Mouse (Mus musculus): Measurements from ENCODE around the gene Lrrn2. TPM values are rescaled to one million over a fixed set of nuclear protein-coding genes. Genes with fewer than 3 reads are reported as not detected.

Gene Lrrn2
- polyA plus RNA-seq, 1 experiment from 2014 or later = 5.7 TPM

DNA sequence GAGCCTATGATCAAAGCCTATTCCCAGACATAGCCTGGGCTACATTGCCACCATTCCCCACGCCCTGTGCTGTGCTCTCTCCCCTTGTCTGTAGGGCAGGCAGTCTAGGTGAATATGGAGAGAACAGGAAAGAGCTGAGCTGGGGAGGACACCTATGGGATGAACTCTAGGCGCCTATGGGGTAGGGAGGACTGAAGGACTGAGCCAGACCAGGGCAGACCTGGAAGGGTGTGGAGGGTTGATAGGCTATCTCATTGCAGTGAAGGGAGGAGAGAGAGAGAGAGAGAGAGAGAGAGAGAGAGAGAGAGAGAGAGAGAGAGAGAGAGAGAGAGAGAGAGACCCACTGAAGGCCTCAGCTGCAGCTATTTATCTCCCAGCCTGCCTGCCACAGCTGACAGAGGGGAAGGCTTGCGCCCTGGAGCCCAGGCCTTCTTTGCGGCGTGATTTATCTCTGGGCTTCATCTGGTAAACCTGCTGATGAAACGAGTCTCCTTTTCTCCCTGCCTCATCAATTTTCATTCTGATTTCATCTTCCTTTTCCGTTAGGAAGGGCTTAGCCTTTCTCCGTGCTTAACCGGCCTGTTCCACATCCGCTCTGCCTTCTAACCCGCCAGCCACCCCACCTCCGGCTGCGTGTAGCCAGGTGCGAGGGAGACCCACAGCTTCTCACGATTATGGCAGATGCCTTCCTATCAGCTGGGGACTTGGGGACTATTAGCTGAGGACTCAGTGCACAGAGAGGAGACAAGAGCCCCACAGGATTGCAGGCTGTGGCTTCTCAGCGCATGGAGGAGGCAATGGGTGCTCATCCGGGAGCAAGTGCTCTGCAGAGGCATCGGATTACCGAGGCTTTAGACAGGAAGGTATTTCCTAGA is 48.2 kb downstream of the Lrrn2 start:
- no peaks in the 10 kb centered on the region for H3K36me3 ChIP-seq (ENCODE audit: control insufficient read depth, insufficient read depth, low read length)
- no peaks in the 10 kb centered on the region for H3K9me3 ChIP-seq (replicated peaks; ENCODE audit: control insufficient read depth, low read length)
- H3K4me3 ChIP-seq (ENCODE audit: low read depth, low read length) = no peak overlapping the region
- no peak overlapping the region for H3K27ac ChIP-seq (ENCODE audit: low read depth, low read length)
- no peak for ATAC-seq (replicated peaks; ENCODE audit: insufficient number of reproducible peaks, low FRiP score, low TSS enrichment)
- H3K9ac ChIP-seq (ENCODE audit: low read depth, low read length) = no peak overlapping the region
- peaks cover 8% of the 10 kb centered on the region for H3K4me1 ChIP-seq (ENCODE audit: control insufficient read depth, insufficient read depth, low read length)
- no peaks in the 10 kb centered on the region for H3K27me3 ChIP-seq (ENCODE audit: control insufficient read depth, insufficient read depth, low read length)
- WGBS (ENCODE audit: insufficient replicate concordance) = 34% methylated on average over 19 of the region's 19 CpGs
- no peak overlapping the region for H3K4me2 ChIP-seq

DNA sequence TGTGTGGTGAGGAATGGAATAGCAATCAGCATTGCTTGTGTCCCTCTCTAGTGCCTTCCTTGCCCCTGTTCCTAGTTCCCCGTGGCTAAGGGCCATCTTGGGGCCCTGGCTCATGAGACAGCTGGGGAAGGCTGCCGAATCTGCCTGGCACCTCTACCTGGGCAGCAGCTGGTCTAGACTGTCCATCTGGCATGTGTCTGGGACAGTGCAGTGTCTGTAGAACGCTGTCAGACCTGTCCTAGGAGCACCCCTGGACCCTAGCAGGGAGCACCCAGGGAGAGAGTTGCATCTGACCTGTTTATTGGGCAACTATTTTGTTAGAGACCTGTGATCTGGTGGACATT is 48.8 kb downstream of the Lrrn2 start:
- Histone ChIP-seq H3K4me3 (ENCODE audit: low read depth, low read length) (no peak overlapping the region), H3K27ac (ENCODE audit: low read depth, low read length) (no peak overlapping the region)
- 63% methylated on average over 3 of the region's 3 CpGs for WGBS (ENCODE audit: insufficient replicate concordance)

DNA sequence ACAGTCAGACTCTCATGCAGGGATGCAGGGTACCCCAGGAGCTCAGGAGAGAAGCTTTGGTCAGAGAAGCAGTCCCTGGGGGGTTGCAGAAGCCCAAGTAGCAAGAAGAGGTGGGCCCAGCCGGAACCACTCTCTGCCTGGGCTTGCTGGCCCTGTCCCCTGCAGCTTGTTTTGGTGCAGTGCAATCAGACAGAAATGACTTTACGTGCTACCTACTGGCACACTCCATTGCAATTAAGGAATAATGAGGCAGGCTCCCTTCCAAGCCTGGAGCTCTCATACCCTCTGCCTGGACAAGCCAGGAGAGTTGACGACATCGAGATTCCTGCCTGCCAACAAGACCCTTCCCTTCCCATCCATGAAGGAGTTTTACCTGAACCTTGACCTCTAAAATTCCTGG is 50.2 kb downstream of the Lrrn2 start:
- ATAC-seq (replicated peaks; ENCODE audit: insufficient number of reproducible peaks, low FRiP score, low TSS enrichment) = no peak
- Histone ChIP-seq H3K4me3 (ENCODE audit: low read depth, low read length) (no peak overlapping the region), H3K9ac (ENCODE audit: low read depth, low read length) (no peak overlapping the region), H3K9me3 (replicated peaks; ENCODE audit: control insufficient read depth, low read length) (no peaks in the 10 kb centered on the region), H3K27me3 (ENCODE audit: control insufficient read depth, insufficient read depth, low read length) (no peaks in the 10 kb centered on the region), H3K36me3 (ENCODE audit: control insufficient read depth, insufficient read depth, low read length) (no peaks in the 10 kb centered on the region), H3K4me1 (ENCODE audit: control insufficient read depth, insufficient read depth, low read length) (peaks cover 10% of the 10 kb centered on the region), H3K4me2 (no peak overlapping the region), H3K27ac (ENCODE audit: low read depth, low read length) (no peak overlapping the region)
- WGBS (ENCODE audit: insufficient replicate concordance) = 80% methylated on average over 4 of the region's 4 CpGs

More for the DNA sequence above, 48.8 kb downstream of the Lrrn2 start:
- Histone ChIP-seq H3K4me2 (no peak overlapping the region), H3K27me3 (ENCODE audit: control insufficient read depth, insufficient read depth, low read length) (no peaks in the 10 kb centered on the region), H3K9me3 (replicated peaks; ENCODE audit: control insufficient read depth, low read length) (no peaks in the 10 kb centered on the region), H3K9ac (ENCODE audit: low read depth, low read length) (no peak overlapping the region), H3K4me1 (ENCODE audit: control insufficient read depth, insufficient read depth, low read length) (peaks cover 8% of the 10 kb centered on the region), H3K36me3 (ENCODE audit: control insufficient read depth, insufficient read depth, low read length) (no peaks in the 10 kb centered on the region)
- no peak for ATAC-seq (replicated peaks; ENCODE audit: insufficient number of reproducible peaks, low FRiP score, low TSS enrichment)

DNA sequence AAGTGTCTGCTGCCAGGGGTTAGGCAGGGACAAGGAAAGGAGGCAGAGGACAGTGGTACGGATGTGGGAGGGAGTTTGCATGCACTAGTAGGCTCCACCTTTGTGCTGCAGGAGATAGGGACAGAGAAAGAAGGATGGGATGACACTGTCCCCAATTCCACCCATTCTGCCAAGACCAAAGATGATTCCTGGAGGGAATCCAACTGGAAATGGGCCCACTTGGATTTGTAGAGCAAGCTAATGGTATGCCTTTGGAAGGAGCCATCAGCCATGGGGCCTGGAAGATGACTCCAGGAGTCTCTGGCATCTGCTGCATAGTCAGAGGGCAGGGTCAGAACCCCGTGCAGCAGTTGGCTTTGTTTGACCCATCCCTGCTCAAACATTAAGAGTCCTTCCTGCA is 52.3 kb downstream of the Lrrn2 start:
- WGBS (ENCODE audit: insufficient replicate concordance) = 52% methylated on average over 2 of the region's 2 CpGs
- H3K36me3 ChIP-seq (ENCODE audit: control insufficient read depth, insufficient read depth, low read length) = no peaks in the 10 kb centered on the region
- no peak for ATAC-seq (replicated peaks; ENCODE audit: insufficient number of reproducible peaks, low FRiP score, low TSS enrichment)

DNA sequence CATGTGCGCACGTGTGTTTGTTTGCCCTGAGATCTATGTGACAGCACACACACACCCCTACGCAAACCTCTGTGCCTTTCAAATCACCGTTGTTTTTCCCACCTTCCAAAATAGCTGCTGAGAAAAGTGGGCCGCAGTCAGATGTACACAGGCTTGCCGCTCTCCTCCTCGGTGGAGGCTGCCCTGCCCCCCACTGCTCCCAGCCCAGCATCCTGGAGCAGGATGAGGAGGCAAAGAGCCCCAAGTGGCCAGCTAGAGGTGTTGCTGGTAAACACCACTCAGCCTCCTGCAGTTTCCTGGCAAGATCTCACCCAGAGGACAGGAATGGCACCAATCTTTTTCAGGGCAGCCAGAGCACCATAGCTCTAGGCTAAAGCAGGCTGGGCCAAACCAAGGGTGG is 54.8 kb downstream of the Lrrn2 start:
- Histone ChIP-seq H3K4me3 (ENCODE audit: low read depth, low read length) (no peak overlapping the region), H3K9me3 (replicated peaks; ENCODE audit: control insufficient read depth, low read length) (no peaks in the 10 kb centered on the region), H3K27ac (ENCODE audit: low read depth, low read length) (no peak overlapping the region), H3K36me3 (ENCODE audit: control insufficient read depth, insufficient read depth, low read length) (no peaks in the 10 kb centered on the region), H3K27me3 (ENCODE audit: control insufficient read depth, insufficient read depth, low read length) (no peaks in the 10 kb centered on the region), H3K4me2 (no peak overlapping the region), H3K9ac (ENCODE audit: low read depth, low read length) (no peak overlapping the region), H3K4me1 (ENCODE audit: control insufficient read depth, insufficient read depth, low read length) (peaks cover 5% of the 10 kb centered on the region; the same call in 1 of the 2 replicates)
- WGBS (ENCODE audit: insufficient replicate concordance) = 26% methylated on average over 7 of the region's 7 CpGs
- ATAC-seq (replicated peaks; ENCODE audit: insufficient number of reproducible peaks, low FRiP score, low TSS enrichment) = peak; percentile 46; the same call in 1 of the 2 replicates

More for the DNA sequence above, 52.3 kb downstream of the Lrrn2 start:
- Histone ChIP-seq H3K4me2 (no peak overlapping the region), H3K4me1 (ENCODE audit: control insufficient read depth, insufficient read depth, low read length) (peaks cover 10% of the 10 kb centered on the region), H3K27ac (ENCODE audit: low read depth, low read length) (no peak overlapping the region), H3K9ac (ENCODE audit: low read depth, low read length) (no peak overlapping the region), H3K27me3 (ENCODE audit: control insufficient read depth, insufficient read depth, low read length) (no peaks in the 10 kb centered on the region), H3K4me3 (ENCODE audit: low read depth, low read length) (no peak overlapping the region), H3K9me3 (replicated peaks; ENCODE audit: control insufficient read depth, low read length) (no peaks in the 10 kb centered on the region)

DNA sequence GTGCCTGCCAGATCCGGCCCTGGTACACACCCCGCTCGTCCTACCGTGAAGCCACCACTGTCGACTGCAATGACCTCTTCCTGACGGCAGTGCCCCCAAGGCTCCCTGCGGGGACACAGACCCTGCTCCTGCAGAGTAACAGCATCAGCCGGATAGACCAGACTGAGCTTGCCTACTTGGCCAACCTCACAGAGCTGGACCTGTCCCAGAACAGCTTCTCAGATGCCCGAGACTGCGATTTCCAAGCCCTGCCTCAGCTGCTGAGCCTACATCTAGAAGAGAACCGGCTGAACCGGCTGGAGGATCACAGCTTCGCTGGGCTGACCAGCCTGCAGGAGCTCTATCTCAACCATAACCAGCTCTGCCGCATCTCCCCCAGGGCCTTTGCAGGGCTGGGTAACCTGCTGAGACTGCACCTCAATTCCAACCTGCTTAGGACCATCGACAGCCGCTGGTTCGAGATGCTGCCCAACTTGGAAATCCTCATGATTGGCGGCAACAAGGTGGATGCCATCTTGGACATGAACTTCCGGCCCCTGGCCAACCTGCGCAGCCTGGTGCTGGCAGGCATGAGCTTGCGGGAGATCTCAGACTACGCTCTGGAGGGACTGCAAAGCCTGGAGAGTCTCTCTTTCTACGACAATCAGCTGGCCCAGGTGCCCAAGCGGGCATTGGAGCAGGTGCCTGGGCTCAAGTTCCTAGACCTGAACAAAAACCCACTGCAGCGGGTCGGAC is 57.4 kb downstream of the Lrrn2 start:
- ATAC-seq (replicated peaks; ENCODE audit: insufficient number of reproducible peaks, low FRiP score, low TSS enrichment) = no peak
- Histone ChIP-seq H3K4me2 (no peak overlapping the region), H3K9ac (ENCODE audit: low read depth, low read length) (no peak overlapping the region), H3K4me3 (ENCODE audit: low read depth, low read length) (no peak overlapping the region), H3K9me3 (replicated peaks; ENCODE audit: control insufficient read depth, low read length) (no peaks in the 10 kb centered on the region), H3K27ac (ENCODE audit: low read depth, low read length) (no peak overlapping the region), H3K4me1 (ENCODE audit: control insufficient read depth, insufficient read depth, low read length) (0 out of 2 replicates have a peak, but pooled peaks cover 2% of the 10 kb centered on the region), H3K36me3 (ENCODE audit: control insufficient read depth, insufficient read depth, low read length) (no peaks in the 10 kb centered on the region), H3K27me3 (ENCODE audit: control insufficient read depth, insufficient read depth, low read length) (no peaks in the 10 kb centered on the region)
- WGBS (ENCODE audit: insufficient replicate concordance) = 81% methylated on average over 26 of the region's 26 CpGs

DNA sequence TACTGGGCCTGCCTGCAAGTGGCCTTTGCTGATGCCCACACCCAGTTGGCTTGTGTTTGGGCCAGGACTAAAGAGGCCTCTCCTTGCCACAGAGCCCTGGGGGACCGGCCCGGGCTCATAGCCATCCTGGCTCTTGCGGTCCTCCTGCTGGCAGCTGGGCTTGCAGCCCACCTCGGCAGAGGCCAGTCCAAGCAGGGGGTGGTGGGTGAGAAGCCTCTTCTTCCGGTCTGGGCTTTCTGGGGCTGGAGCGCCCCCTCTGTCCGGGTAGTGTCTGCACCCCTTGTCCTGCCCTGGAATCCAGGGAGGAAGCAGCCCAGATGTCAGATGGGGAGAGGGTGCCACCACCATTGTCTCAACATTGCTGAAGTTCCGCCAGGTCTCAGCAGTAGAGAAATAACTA is 58.9 kb downstream of the Lrrn2 start:
- WGBS (ENCODE audit: insufficient replicate concordance) = 57% methylated on average over 8 of the region's 8 CpGs
- H3K27me3 ChIP-seq (ENCODE audit: control insufficient read depth, insufficient read depth, low read length) = no peaks in the 10 kb centered on the region
- H3K9ac ChIP-seq (ENCODE audit: low read depth, low read length) = no peak overlapping the region
- H3K4me3 ChIP-seq (ENCODE audit: low read depth, low read length) = no peak overlapping the region
- H3K4me1 ChIP-seq (ENCODE audit: control insufficient read depth, insufficient read depth, low read length) = 0 out of 2 replicates have a peak, but pooled peaks cover 2% of the 10 kb centered on the region
- no peak for ATAC-seq (replicated peaks; ENCODE audit: insufficient number of reproducible peaks, low FRiP score, low TSS enrichment)
- no peak overlapping the region for H3K27ac ChIP-seq (ENCODE audit: low read depth, low read length)
- H3K36me3 ChIP-seq (ENCODE audit: control insufficient read depth, insufficient read depth, low read length) = no peaks in the 10 kb centered on the region
- H3K9me3 ChIP-seq (replicated peaks; ENCODE audit: control insufficient read depth, low read length) = no peaks in the 10 kb centered on the region
- H3K4me2 ChIP-seq = no peak overlapping the region

DNA sequence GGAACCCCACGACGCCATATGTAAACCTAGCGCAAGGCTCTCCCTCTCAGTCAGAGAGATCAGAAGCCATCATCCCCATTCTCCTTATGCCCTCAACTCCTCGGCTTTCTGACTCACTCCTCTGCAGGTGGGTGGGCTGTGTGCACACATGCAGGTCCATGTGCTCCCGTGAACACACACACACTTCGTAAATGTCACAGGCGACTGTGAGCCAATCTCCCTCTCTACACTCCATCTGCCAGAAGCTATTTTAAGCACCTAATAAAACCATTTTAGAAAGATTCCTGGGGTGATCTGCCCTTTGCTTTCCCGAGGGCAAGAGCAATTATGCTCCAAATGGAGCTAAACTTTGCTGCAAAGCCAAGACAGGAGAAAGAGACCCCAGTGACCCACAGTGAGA is 65.8 kb downstream of the Lrrn2 start:
- Histone ChIP-seq H3K4me3 (ENCODE audit: low read depth, low read length) (no peak overlapping the region), H3K27ac (ENCODE audit: low read depth, low read length) (no peak overlapping the region), H3K4me2 (no peak overlapping the region), H3K9ac (ENCODE audit: low read depth, low read length) (no peak overlapping the region), H3K9me3 (replicated peaks; ENCODE audit: control insufficient read depth, low read length) (no peaks in the 10 kb centered on the region), H3K36me3 (ENCODE audit: control insufficient read depth, insufficient read depth, low read length) (no peaks in the 10 kb centered on the region), H3K27me3 (ENCODE audit: control insufficient read depth, insufficient read depth, low read length) (no peaks in the 10 kb centered on the region), H3K4me1 (ENCODE audit: control insufficient read depth, insufficient read depth, low read length) (no peaks in the 10 kb centered on the region)
- WGBS (ENCODE audit: insufficient replicate concordance) = 69% methylated on average over 8 of the region's 8 CpGs
- no peak for ATAC-seq (replicated peaks; ENCODE audit: insufficient number of reproducible peaks, low FRiP score, low TSS enrichment)
